Mouse (Mus musculus) central nervous system, embryonic 14 days (tissue): ENCODE data around the gene Reg1. TPM values are rescaled to one million over a fixed set of nuclear protein-coding genes. Genes with fewer than 3 reads are reported as not detected.

Experiments used
- polyA plus RNA-seq: library from polyadenylated mRNA; depleted of rRNA; stranded (reverse); fragments of >200 nt; gene quantifications from 2 replicates; pipeline ENCODE4 v1.2.3, GENCODE M21; 2012; rRNA removed

The Reg1 gene
- not detected in 2 replicates for polyA plus RNA-seq

DNA sequence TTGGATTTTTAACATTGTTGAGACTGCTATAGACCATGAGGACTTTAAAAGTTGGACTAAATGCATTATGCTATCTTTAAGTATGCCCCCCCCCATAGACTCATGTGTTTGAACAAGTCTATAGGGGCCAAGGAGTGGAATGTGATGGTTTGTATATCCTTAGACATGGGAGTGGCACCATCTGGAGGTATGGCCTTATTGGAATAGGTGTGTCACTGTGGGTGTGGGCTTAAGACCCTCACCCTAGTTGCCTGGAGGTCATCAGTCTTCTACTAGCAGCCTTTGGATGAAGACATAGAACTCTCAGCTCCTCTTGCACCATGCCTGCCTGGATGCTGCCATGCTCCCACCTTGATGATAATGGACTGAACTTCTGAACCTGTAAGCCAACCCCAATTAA is at the start of gene Reg1:
TSS of gene Reg1 (plus strand) at position 301 of the 400 bp plus-strand sequence.

DNA sequence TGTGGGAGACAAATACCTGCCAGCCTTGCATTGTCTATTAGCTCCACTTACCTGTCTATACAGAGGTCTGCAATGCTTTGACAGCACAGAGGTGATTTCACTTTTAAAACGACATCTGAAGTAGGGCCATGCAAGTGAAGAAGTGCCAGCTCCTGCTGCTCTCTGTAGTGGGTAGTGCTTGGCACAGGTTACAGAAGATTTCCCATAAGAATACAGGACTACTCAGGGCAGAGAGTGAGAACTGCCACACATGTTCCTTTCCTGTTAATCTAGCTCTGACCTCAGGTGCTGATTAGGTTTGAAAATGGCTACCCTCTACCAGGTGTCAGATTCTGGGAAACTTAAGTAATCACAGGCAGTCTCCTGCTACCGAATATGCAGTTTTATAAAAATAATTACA is 43.7 kb upstream of the Reg1 start, which contains the start of gene Reg3d:
TSS of gene Reg3d (minus strand) at position 101 of the 400 bp plus-strand sequence.

DNA sequence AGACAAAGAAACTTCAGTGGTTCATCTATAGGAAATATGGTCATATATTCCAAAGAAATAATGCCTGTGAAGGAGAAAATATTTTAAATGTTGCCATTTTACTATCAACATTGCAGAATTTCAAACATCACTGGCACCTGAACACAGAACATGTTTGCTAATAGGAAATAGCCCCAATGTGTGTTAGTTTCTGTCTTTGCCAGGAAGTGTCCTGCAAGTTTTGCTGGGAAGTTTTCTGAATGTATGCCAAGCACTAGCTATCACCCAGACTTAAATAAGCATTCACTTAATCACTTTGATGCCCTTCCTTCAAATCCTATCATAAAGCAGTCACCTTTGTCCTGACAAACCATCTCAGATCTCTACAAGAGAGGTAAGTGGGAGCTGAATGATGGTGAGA is 42.1 kb upstream of the Reg1 start, which contains the start of gene Reg3a:
TSS of gene Reg3a (plus strand) at position 301 of the 400 bp plus-strand sequence.

DNA sequence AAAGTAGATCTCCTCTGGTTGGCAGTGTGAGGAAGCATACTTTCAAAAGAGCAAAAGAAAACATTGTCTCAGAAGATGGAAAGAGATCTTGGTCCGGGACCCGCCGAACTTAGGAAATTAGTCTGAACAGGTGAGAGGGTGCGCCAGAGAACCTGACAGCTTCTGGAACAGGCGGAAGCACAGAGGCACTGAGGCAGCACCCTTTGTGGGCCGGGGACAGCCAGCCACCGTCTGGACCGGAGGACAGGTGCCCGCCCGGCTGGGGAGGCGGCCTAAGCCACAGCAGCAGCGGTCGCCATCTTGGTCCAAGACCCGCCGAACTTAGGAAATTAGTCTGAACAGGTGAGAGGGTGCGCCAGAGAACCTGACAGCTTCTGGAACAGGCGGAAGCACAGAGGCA is 27.2 kb upstream of the Reg1 start, which contains the start of gene Reg2:
TSS of gene Reg2 (plus strand) at position 301 of the 400 bp plus-strand sequence.

DNA sequence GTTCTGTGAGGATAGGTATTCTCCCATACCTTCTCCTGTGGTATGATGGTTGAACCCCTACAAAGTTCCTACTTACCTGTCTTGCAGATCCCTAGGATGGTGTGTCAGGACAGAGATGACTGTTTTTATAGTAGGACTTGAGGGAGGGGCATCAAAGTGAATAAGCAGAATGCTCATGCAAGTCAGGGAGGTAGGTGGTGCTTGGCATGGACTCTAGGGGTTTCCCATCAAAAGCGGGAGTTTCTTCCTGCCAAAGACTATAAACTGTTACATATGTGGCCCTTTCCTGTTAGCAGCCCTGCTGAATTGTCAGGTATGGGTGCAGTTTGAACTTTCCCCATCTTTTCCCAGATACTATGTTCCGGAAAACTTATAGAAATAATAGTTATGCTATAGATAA is 46.3 kb downstream of the Reg1 start, which contains the start of gene Reg3g:
TSS of gene Reg3g (minus strand) at position 101 of the 400 bp plus-strand sequence.

Other genes with a start within 250 kb of the Reg1 start
- gene Reg3b, start 52.1 kb upstream of the Reg1 start, polyA plus RNA-seq, result 0.66 and 1.7 TPM in 2 replicates
- not detected in 2 replicates for gene Reg3d, start 43.8 kb upstream of the Reg1 start, polyA plus RNA-seq
- gene Reg3a, start 42.0 kb upstream of the Reg1 start, polyA plus RNA-seq, result not detected in 2 replicates
- gene Reg2, start 27.1 kb upstream of the Reg1 start, polyA plus RNA-seq, result not detected in 2 replicates
- 0.45 TPM in 1 of 2 replicates, not detected in the other for gene Reg3g, start 46.2 kb downstream of the Reg1 start, polyA plus RNA-seq